Mouse (Mus musculus) midbrain, embryonic 11.5 days (tissue): ENCODE measurements around the gene Ddx23. TPM values are rescaled to one million over a fixed set of nuclear protein-coding genes. Genes with fewer than 3 reads are reported as not detected.

Experiments used
- ATAC-seq: fragments of 200-750 bp; cut with Nextera tagmentation; 2 replicates; pipeline ENCODE4 v1.8.0; 2017; ENCODE audit warnings: moderate TSS enrichment, moderate library complexity; ENCODE audit not compliant: low FRiP score
- DNase-seq: peaks from one replicate; pipeline ENCODE4 v3.0.0; 2015; ENCODE audit warnings: low spot score; ENCODE audit errors: missing footprints
- H3K27ac ChIP-seq: fragments of 300-500 bp; sonication (generic); 2 replicates; pipeline ENCODE4 v1.5.1; 2014; ENCODE audit warnings: low read depth, low read length
- H3K27me3 ChIP-seq: fragments of 300-500 bp; sonication (generic); 2 replicates; pipeline ENCODE4 v1.6.1; 2014; ENCODE audit warnings: mild to moderate bottlenecking, low read length, moderate library complexity, mixed read lengths; ENCODE audit not compliant: control insufficient read depth, insufficient read depth
- H3K36me3 ChIP-seq: fragments of 300-500 bp; sonication (generic); 2 replicates; pipeline ENCODE4 v1.6.1; 2014; ENCODE audit warnings: mild to moderate bottlenecking, low read length, moderate library complexity, mixed read lengths; ENCODE audit not compliant: control insufficient read depth, insufficient read depth
- H3K4me1 ChIP-seq: fragments of 300-500 bp; sonication (generic); 2 replicates; pipeline ENCODE4 v1.6.1; 2014; ENCODE audit warnings: low read length; ENCODE audit not compliant: control insufficient read depth, insufficient read depth
- H3K4me2 ChIP-seq: fragments of 300-500 bp; sonication (generic); 2 replicates; pipeline ENCODE4 v1.6.1; 2014; ENCODE audit warnings: mild to moderate bottlenecking, moderate library complexity
- H3K4me3 ChIP-seq: fragments of 300-500 bp; sonication (generic); 2 replicates; pipeline ENCODE4 v1.5.1; 2014; ENCODE audit warnings: low read depth, low read length
- H3K9ac ChIP-seq: fragments of 300-500 bp; sonication (generic); 2 replicates; pipeline ENCODE4 v1.6.1; 2014; ENCODE audit warnings: low read length
- H3K9me3 ChIP-seq: fragments of 300-500 bp; sonication (generic); 2 replicates; pipeline ENCODE4 v1.6.1; 2016; ENCODE audit warnings: low read length; ENCODE audit not compliant: control insufficient read depth
- WGBS: fragments of 180-500 bp; shearing (Covaris S2); extraction: QIAGEN DNeasy Blood & Tissue Kit; methylation state at CpG from one replicate; pipeline ENCODE4 v1.1.7; 2014; 5-methylcytosine and 5-hydroxymethylcytosine counted together
- polyA plus RNA-seq: library from polyadenylated mRNA; unstranded; fragments of >200 nt; fragmentation: Nextera tagmentation; extraction: Ambion mirVana; gene quantifications from 2 replicates; pipeline ENCODE4 v1.2.1, GENCODE M21; 2014

The Ddx23 gene
- polyA plus RNA-seq, 1 experiment from 2014 or later, result 24.9 TPM

DNA sequence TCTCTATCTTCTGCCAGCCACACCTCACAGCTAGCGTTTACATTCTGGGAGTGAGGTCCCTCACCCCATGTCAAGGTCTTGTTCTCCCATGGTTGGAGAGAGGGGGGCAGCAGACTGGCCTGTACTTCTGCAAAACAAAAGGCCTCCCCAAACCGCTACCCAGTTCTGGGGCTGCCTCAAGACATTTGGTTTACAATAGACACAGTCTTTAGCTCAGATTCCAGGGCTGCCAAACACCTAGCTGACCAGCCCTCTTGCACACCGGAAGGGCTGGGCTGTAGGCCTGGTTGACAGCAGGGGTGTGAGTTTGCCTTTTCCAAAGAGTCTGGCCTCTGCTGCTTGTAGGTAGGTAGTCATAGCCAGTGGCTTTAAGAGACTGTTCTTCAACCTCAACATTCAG, 25.5 kb downstream of the Ddx23 start:
- no peak for DNase-seq
- peaks cover 13% of the 10 kb centered on the region for H3K27me3 ChIP-seq
- ATAC-seq, result no peak
- peaks cover 12% of the 10 kb centered on the region for H3K36me3 ChIP-seq
- no peaks in the 10 kb centered on the region for H3K9me3 ChIP-seq
- no peak overlapping the region for H3K27ac ChIP-seq
- no peak overlapping the region for H3K4me3 ChIP-seq
- H3K9ac ChIP-seq, result no peak overlapping the region
- H3K4me1 ChIP-seq, result peaks cover 33% of the 10 kb centered on the region
- no peak overlapping the region for H3K4me2 ChIP-seq
- 32% methylated on average over 3 of the region's 3 CpGs for WGBS

DNA sequence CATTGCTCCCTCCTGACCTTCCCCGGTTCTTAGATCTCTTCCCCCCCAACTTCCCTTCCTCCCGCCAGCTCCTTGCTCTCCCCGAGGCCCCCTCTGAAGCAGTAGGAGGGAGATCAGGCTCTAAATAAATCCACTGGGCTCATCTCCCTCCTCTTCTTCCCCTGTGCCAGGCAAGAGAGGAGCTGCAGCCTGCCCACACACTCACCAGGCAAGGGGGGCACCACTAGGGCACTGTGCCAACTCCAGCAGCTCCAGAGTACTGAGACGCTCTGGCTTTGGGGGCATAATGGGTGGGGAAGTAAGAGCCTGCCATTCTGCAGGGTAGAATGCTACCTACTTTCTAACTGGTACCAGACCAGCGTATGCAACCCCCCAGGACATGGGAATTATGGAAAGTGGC, 26.2 kb downstream of the Ddx23 start:
- H3K4me3 ChIP-seq, result peak overlapping the region; percentile 74
- H3K27ac ChIP-seq, result no peak overlapping the region
- peak overlapping the region; percentile 91 for H3K9ac ChIP-seq
- peaks cover 11% of the 10 kb centered on the region for H3K36me3 ChIP-seq
- H3K9me3 ChIP-seq, result no peaks in the 10 kb centered on the region
- H3K4me2 ChIP-seq, result peak overlapping the region; percentile 96
- no peak for ATAC-seq
- DNase-seq, result no peak
- H3K27me3 ChIP-seq, result peaks cover 13% of the 10 kb centered on the region
- 48% methylated on average over 5 of the region's 5 CpGs for WGBS
- H3K4me1 ChIP-seq, result peaks cover 37% of the 10 kb centered on the region

DNA sequence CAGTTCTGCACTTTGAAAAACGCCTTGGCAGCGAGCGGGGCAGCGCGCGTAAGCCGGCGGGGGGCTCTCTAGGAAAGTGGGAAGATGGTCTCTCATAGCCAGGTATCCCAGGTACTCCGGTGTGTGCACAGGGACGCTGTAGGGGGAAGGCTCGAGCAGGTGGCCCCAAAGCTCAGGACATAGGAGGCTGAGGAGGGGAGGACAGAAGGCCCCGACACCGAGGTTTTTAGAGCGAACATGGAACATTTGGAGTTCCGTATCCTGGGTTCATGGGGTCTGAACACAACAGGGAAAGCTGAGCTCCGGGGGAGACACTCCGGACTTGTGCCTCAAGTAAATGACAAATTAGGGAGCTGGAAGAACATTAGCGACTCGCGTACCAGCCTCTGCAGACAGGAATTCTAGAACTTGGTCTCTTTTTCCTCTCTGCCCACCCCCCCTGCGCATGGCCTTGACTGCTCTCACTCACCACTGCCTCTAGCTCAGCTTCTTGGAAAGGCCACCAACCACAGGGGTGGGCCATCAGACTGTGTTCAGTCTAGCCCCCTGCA, 27.3 kb downstream of the Ddx23 start:
- peak overlapping the region; percentile 74 for H3K4me3 ChIP-seq
- H3K9ac ChIP-seq, result peak overlapping the region; percentile 91
- peak overlapping the region; percentile 87 for H3K27ac ChIP-seq
- WGBS, result under 1% methylated on average over 21 of the region's 21 CpGs
- no peak for ATAC-seq
- peak overlapping the region; percentile 96 for H3K4me2 ChIP-seq
- H3K9me3 ChIP-seq, result no peaks in the 10 kb centered on the region
- H3K4me1 ChIP-seq, result peaks cover 37% of the 10 kb centered on the region
- H3K27me3 ChIP-seq, result peaks cover 17% of the 10 kb centered on the region
- peak; percentile 95 for DNase-seq
- H3K36me3 ChIP-seq, result peaks cover 6% of the 10 kb centered on the region; the same call in 1 of the 2 replicates

DNA sequence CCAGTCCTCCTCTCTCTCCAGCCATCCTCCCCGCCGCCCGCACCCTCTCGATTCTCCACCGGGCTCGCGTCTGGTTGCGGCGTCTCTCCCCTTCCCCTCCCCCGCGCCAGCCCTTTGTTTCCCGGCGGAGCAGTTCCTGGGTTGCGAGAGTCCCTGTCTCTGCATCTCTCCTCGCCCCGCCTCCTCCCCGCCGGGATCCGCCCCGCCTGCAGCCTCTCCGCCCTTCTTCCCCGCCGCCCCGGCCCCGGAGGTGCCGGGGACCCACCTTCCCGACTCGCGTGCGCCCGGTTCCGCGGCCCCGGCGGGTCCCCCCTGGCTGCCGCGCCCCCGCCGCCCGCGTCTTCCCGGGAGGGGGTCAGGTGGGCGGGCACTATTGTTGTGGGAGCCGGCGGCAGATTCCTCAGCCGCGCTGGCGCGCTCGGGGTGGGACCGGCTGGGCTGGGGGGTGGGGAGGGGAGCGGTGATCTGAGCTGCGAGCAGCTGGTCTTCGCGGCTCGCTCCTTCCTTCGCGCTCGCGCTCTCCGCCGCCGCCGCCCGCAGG, 28.1 kb downstream of the Ddx23 start:
- under 1% methylated on average over 54 of the region's 65 CpGs for WGBS
- H3K27me3 ChIP-seq, result peaks cover 23% of the 10 kb centered on the region
- peak overlapping the region; percentile 96 for H3K4me2 ChIP-seq
- peak overlapping the region; percentile 74 for H3K4me3 ChIP-seq
- ATAC-seq (peak; percentile 77), DNase-seq (peak; percentile 98)
- peak overlapping the region; percentile 87 for H3K27ac ChIP-seq
- no peaks in the 10 kb centered on the region for H3K9me3 ChIP-seq
- H3K36me3 ChIP-seq, result peaks cover 2% of the 10 kb centered on the region; the same call in 1 of the 2 replicates
- peaks cover 37% of the 10 kb centered on the region for H3K4me1 ChIP-seq
- peak overlapping the region; percentile 91 for H3K9ac ChIP-seq

DNA sequence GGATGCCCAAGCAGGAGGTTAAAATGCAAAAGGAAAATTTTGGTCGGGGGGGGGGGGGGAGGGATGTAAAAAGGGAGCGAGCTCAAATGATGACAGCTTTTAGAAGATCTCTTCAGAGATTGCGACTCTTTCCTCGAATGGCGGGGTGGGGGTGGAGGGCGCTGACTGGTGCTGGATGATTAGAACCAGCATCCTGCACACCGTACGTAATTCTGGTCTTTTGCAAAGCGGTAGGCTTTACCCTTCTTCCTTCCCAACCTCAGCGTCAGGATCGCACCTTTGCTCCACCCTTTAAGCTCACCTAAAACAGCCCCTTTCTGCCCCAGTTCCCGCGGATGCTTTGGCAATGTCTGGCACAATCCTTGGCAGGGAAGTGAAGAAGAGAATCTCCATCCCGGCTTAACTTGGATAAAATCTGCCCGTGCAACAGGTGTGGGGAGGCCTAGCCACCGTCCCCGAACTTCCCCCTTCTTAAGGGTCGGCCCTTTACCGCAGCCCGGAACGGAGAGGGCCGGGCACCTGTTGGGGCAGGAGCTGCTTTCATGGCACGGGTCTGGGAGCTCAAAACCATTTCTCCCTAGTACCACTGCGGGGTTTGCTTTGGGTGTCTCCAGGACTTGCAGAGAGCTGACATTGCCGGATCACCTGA, 28.7 kb downstream of the Ddx23 start:
- H3K4me3 ChIP-seq, result peak overlapping the region; percentile 74
- no peaks in the 10 kb centered on the region for H3K9me3 ChIP-seq
- H3K27me3 ChIP-seq, result peaks cover 26% of the 10 kb centered on the region
- DNase-seq (peak; percentile 89), ATAC-seq (peak; percentile 8)
- peak overlapping the region; percentile 87 for H3K27ac ChIP-seq
- peak overlapping the region; percentile 96 for H3K4me2 ChIP-seq
- peaks cover 40% of the 10 kb centered on the region for H3K4me1 ChIP-seq
- peak overlapping the region; percentile 91 for H3K9ac ChIP-seq
- 1% methylated on average over 24 of the region's 25 CpGs for WGBS
- H3K36me3 ChIP-seq, result no peaks in the 10 kb centered on the region

DNA sequence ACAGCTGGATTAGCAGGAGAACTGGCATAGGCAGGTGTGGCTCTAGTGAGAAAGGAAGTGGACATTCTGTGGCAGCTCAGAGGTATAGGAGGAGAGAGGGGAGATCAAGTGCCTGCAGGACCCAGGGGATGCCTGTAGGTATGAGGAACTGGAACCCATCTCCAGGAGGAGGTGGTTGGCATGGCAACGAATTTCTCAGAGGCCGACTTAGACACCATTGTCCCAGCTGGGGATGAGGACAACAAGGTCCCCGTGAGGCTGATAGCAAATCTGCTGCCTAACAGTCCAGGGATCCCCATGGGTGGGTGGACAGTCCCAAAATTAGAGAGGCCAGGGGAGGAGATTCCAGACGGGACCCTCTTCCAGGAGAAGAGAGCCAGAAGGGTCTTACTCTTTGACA, 29.8 kb downstream of the Ddx23 start:
- Histone ChIP-seq H3K9me3 (no peaks in the 10 kb centered on the region), H3K27ac (no peak overlapping the region), H3K4me1 (peaks cover 47% of the 10 kb centered on the region), H3K36me3 (no peaks in the 10 kb centered on the region), H3K4me3 (peak overlapping the region; percentile 74), H3K27me3 (peaks cover 29% of the 10 kb centered on the region), H3K4me2 (peak overlapping the region; percentile 96), H3K9ac (peak overlapping the region; percentile 64)
- peak; percentile 91 for DNase-seq
- whole genome bisulfite sequencing, result 1% methylated on average over 4 of the region's 4 CpGs
- ATAC-seq, result no peak

DNA sequence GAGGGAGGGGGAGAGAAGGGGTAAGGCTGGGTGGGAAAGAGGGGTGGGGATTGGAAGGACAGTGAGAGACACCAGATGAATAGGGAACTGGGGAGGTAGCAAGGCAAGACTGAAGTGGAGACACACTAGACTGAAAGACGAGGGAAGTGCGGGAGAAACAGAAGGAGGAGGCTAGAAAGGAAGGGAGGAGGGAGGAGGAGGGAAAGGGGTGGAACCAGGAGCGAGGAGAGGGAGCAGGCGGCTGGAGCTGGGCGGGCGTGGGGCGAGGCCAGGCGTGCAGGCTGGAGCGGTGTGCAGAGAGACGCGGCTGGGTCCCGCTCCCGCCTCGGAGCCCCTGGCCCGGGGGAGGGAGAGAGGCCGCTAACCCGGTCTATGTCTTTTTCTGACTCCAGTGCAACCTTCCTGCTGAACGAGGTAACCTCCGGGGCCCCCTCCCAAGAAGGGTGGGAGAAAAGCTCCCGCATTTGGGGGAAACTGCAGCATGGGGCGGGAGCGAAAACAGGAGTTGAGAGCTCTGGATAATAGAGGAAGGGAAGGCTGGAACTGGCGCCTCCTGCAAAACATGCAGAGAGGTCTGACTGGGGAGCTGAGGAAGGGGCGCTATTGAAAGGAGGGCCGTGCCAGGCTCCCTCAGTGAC, 30.5 kb downstream of the Ddx23 start:
- Histone ChIP-seq H3K9me3 (no peaks in the 10 kb centered on the region), H3K9ac (peak overlapping the region; percentile 64), H3K4me2 (peak overlapping the region; percentile 96), H3K36me3 (no peaks in the 10 kb centered on the region), H3K4me3 (peak overlapping the region; percentile 74), H3K4me1 (peaks cover 47% of the 10 kb centered on the region), H3K27ac (peak overlapping the region; percentile 3; the same call in 1 of the 2 replicates), H3K27me3 (peaks cover 29% of the 10 kb centered on the region)
- peak; percentile 33; the same call in 1 of the 2 replicates for ATAC-seq
- peak; percentile 94 for DNase-seq
- under 1% methylated on average over 25 of the region's 25 CpGs for WGBS

DNA sequence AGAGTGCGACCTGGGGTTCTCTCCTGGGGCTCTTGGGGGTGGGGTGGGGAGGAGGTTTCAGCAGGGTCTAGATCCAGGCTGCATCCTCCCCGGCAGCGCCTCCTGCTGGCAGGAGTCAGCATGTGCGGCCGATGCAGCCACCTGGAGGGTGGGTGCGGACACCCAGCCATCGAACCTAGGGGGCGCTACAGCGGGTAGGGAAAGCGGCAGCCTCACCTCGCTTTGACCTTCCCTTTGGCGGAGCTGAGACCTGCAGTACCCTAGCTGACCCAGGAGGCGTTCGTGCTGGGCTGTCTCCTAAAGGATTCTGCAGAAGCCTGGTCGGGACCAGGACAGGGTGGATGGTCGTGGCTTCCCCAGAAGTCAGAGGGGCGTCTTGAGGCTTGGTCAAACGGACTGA, 31.2 kb downstream of the Ddx23 start:
- Histone ChIP-seq H3K27me3 (peaks cover 29% of the 10 kb centered on the region), H3K4me3 (no peak overlapping the region; the same call in 1 of the 2 replicates), H3K9me3 (no peaks in the 10 kb centered on the region), H3K4me2 (peak overlapping the region; percentile 96; the same call in 1 of the 2 replicates), H3K27ac (no peak overlapping the region), H3K4me1 (peaks cover 48% of the 10 kb centered on the region), H3K36me3 (no peaks in the 10 kb centered on the region), H3K9ac (no peak overlapping the region)
- DNase-seq, result peak; percentile 99
- ATAC-seq, result peak; percentile 17; the same call in 1 of the 2 replicates
- 0% methylated on average over 18 of the region's 18 CpGs for WGBS

DNA sequence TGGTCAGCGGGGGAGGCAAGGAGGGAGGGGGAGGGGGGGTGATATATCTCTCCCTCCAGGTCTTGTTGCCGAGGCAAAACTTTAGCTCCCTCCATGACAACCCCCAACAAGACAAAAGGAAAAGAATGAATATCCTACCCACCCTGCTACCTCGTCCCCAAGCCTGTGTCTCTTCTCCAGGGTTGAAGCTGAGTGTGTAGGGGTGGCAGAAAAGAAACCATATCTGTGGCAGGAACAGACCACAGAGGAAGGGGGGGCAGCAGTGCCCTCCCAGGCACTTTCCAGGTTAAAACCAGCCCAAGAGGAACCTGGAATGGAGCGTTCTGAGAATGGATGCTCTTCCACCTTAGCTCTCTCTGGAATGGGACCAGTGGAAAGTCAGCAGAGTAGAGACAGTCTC, 32.2 kb downstream of the Ddx23 start, which contains the start of gene Cacnb3:
Gene Cacnb3, plus strand, starts transcription at position 301 of the 400 bp plus-strand sequence.
- H3K9ac ChIP-seq, result no peak within 1 kb of the TSS
- ATAC-seq (no peak), DNase-seq (no peak)
- H3K9me3 ChIP-seq, result no peaks in the 10 kb centered on the region
- H3K27ac ChIP-seq, result no peak within 1 kb of the TSS
- peaks cover 29% of the 10 kb centered on the region for H3K27me3 ChIP-seq
- H3K36me3 ChIP-seq, result no peaks in the 10 kb centered on the region
- H3K4me1 ChIP-seq, result peaks cover 46% of the 10 kb centered on the region
- peak within 1 kb of the TSS; percentile 6; the same call in 1 of the 2 replicates for H3K4me2 ChIP-seq
- H3K4me3 ChIP-seq, result no peak within 1 kb of the TSS; the same call in 1 of the 2 replicates
- 32% methylated on average over 4 of the region's 4 CpGs for WGBS
